Mouse (Mus musculus) testis, adult 2 months (tissue): ENCODE measurements around the gene Fbxl20. TPM values are rescaled to one million over a fixed set of nuclear protein-coding genes. Genes with fewer than 3 reads are reported as not detected.

ENCODE experiments used
- H3K27ac ChIP-seq: fragments of 200-500 bp; 2 replicates; pipeline ENCODE4 v1.5.1; 2012; ENCODE audit warnings: low read depth, low read length; ENCODE audit not compliant: control insufficient read depth, insufficient read depth
- H3K27me3 ChIP-seq: fragments of 200-500 bp; 2 replicates; pipeline ENCODE4 v1.6.1; 2012; ENCODE audit warnings: mild to moderate bottlenecking, low read length, moderate library complexity; ENCODE audit not compliant: control insufficient read depth, insufficient read depth
- H3K36me3 ChIP-seq: fragments of 200-500 bp; 2 replicates; pipeline ENCODE4 v1.6.1; 2012; ENCODE audit warnings: mild to moderate bottlenecking, low read length; ENCODE audit not compliant: control insufficient read depth, insufficient read depth
- H3K4me1 ChIP-seq: fragments of 200-500 bp; 2 replicates; pipeline ENCODE4 v1.6.1; 2012; ENCODE audit warnings: low read length; ENCODE audit not compliant: control insufficient read depth, insufficient read depth
- H3K4me3 ChIP-seq: fragments of 200-500 bp; 2 replicates; pipeline ENCODE4 v1.5.1; 2012; ENCODE audit warnings: low read depth, mild to moderate bottlenecking, low read length, moderate library complexity, mixed read lengths; ENCODE audit not compliant: control insufficient read depth
- CTCF ChIP-seq: fragments of 200-500 bp; IDR thresholded peaks from 2 replicates; pipeline ENCODE4 v1.5.1; 2012; ENCODE audit warnings: low read depth, mild to moderate bottlenecking, inconsistent platforms, low read length, moderate library complexity; ENCODE audit not compliant: control insufficient read depth, insufficient read depth, insufficient replicate concordance
- POLR2A ChIP-seq: fragments of 200-500 bp; IDR thresholded peaks from 2 replicates; pipeline ENCODE4 v1.6.1; 2012; ENCODE audit warnings: low read depth, mild to moderate bottlenecking, inconsistent platforms, low read length, moderate library complexity; ENCODE audit not compliant: control insufficient read depth
- polyA plus RNA-seq: library from polyadenylated mRNA; depleted of rRNA; stranded (reverse); fragments of >200 nt; gene quantifications from 2 replicates; pipeline ENCODE4 v1.2.3, GENCODE M21; 2012

Fbxl20 gene
- polyA plus RNA-seq, 1 experiment: 8.0 TPM

DNA sequence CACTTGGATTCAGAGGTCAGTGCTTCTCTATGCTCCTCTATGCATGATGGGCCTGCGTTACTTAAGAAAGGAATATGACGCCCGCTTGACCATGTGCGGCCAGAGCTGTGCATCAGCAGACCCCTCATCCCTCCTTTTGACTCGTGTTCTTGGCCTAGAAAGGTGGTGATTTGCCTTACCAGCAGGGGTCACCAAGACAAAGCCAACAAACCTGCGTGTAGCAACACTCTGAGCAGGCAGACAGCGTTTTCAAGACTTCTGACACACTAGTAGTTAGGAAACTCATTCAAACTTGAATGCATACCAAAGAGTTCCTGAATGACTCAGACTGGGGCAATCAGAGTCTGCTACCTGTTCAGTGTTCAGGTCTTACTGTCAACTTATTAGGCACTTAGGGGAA is 63.6 kb downstream of the Fbxl20 start:
- no peak for TF ChIP-seq CTCF
- TF ChIP-seq POLR2A: no peak
- Histone ChIP-seq H3K27me3 (no peaks in the 10 kb centered on the region), H3K27ac (no peak overlapping the region), H3K4me3 (no peak overlapping the region), H3K4me1 (no peaks in the 10 kb centered on the region), H3K36me3 (no peaks in the 10 kb centered on the region)

DNA sequence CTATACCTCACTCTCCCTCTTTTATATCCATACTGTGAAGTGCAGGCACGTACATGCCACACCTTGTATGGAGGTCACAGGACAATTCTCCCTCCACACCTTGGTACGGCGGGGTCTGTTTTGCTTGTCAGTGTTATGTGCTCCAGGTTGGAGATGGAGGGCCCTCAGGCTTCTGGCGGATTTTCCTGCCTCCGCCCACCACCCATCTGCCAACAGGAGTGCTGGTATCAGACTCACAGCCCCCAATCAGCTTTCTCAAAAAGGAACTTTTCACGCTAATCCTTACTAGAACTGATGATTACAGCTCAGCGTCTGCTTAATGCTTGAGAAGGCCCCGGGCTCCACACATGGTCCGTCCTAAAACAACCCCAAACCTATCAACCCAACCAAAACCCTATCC is 64.1 kb downstream of the Fbxl20 start:
- Histone ChIP-seq H3K4me3 (no peak overlapping the region), H3K4me1 (no peaks in the 10 kb centered on the region), H3K36me3 (no peaks in the 10 kb centered on the region), H3K27ac (no peak overlapping the region), H3K27me3 (no peaks in the 10 kb centered on the region)
- no peak for TF ChIP-seq POLR2A
- TF ChIP-seq CTCF: no peak

DNA sequence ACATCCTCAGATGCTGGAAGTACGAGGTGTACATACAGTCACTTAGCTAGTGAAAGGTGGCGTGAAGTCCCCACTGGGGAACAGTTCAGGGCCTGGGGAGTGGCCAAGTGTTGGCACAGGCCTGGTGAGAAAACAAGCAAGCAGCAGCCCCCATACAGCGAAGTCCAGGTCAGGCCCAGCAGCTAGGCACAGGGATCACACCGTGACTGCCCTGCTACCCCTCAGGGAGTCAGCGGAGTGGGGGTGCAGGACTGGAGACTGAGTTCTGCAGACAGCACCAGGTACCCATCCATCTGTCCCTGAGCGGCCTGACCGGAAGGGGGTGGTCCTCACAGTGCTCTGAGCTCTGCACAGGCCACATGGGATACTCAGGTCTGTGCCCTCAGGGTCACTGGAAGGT is 67.5 kb downstream of the Fbxl20 start:
- Histone ChIP-seq H3K27ac (no peak overlapping the region), H3K4me1 (no peaks in the 10 kb centered on the region), H3K27me3 (no peaks in the 10 kb centered on the region), H3K4me3 (no peak overlapping the region), H3K36me3 (no peaks in the 10 kb centered on the region)
- no peak for TF ChIP-seq CTCF
- no peak for TF ChIP-seq POLR2A

DNA sequence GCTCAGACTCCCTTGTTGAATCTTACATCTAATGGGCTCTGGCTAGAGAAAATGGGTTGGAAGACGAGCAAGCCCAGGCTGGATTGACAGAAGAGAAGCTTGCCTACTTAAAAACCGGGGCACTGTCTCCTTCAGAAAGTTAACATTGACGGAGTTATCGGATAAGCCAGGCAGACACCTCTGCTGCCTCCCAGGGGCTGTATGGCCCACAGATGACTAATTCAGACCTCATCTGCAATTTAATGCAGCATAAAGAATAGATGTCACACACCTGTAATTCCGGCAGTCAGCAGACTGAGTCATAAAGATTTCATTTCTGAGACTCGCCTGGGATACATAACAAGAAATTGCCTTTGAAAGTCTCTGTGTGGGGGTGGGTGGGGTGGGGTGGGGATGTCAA is 69.8 kb downstream of the Fbxl20 start:
- no peak overlapping the region for H3K27ac ChIP-seq
- no peaks in the 10 kb centered on the region for H3K27me3 ChIP-seq
- no peak overlapping the region for H3K4me3 ChIP-seq
- no peaks in the 10 kb centered on the region; the same call in 1 of the 2 replicates for H3K4me1 ChIP-seq
- TF ChIP-seq CTCF: no peak
- H3K36me3 ChIP-seq: no peaks in the 10 kb centered on the region

DNA sequence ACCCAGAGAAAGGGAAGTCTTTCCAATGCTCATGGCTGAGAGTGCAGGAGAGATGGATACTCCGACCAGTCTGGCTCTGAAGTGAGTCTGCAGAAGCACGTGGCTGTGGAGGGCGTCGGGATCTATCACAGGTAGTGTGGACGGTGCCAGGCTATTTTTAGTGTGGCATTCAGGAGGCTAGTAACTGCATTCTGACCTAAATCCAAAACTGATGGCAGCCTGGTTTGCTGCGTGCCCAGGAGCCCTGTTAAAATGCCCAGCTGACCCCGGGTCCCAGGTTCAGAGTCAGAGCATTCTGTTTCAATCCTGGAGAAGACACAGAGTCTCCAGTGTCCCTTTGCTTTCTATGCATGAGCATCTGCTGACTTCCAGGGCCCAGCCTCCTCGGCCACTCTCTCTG is 73.1 kb downstream of the Fbxl20 start:
- H3K4me3 ChIP-seq: no peak overlapping the region
- H3K27ac ChIP-seq: no peak overlapping the region
- H3K4me1 ChIP-seq: no peaks in the 10 kb centered on the region; the same call in 1 of the 2 replicates
- H3K27me3 ChIP-seq: no peaks in the 10 kb centered on the region
- no peaks in the 10 kb centered on the region for H3K36me3 ChIP-seq
- TF ChIP-seq CTCF (no peak), POLR2A (no peak)

DNA sequence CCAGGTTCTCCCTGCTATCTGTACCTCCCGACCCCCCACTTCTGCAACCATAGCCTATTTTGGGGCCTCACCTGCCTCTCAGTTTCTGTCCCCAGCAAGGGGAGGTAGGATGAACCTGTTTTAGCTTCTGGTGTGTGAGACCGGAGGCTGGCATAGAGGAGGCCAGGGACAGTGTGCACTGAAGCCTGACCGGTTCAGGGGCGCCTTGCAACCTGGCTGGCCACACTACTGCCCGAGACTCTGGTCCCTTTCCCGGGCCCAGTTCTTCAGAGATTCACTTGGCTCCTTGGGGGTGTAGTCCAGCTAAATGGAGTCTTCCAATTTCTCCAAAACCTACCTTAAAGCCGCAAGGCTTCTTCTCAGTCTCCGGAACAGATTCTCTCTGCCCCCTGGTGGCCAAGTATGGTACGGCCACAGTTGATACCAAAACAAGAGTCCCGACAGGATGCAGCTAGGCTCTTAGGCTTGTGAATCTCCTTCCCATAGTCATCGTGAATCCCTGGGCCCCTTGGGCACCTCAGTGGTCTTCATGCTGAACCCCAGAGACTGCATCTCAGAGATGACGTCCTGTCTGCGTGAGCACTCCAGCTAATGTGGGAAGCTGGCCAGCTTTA is 74.9 kb downstream of the Fbxl20 start:
- H3K27ac ChIP-seq: no peak overlapping the region
- H3K36me3 ChIP-seq: no peaks in the 10 kb centered on the region
- H3K27me3 ChIP-seq: no peaks in the 10 kb centered on the region
- no peaks in the 10 kb centered on the region; the same call in 1 of the 2 replicates for H3K4me1 ChIP-seq
- H3K4me3 ChIP-seq: no peak overlapping the region
- TF ChIP-seq POLR2A (no peak), CTCF (peak; percentile 63; the same call in 1 of the 2 replicates)

DNA sequence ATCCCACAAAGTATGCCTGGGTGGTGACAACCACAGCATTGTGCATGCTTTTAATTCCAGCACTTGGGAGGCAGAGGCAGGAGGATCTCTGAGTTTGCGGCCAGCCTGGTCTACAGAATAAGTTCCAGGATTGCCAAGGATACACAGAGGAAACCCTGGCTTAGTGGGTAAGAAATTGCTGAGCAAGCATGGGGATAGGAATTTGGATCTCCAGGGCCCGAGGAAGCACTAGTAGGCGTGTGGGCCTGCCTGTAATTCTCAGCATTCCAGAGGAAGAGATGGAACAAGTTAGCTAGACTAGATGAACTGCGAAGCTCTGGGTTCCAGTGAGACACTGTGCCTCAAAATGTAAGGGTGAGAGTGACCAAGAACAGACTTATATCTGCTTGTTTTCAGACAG is 76.8 kb downstream of the Fbxl20 start:
- Histone ChIP-seq H3K27me3 (no peaks in the 10 kb centered on the region), H3K4me3 (no peak overlapping the region), H3K27ac (no peak overlapping the region), H3K36me3 (no peaks in the 10 kb centered on the region), H3K4me1 (no peaks in the 10 kb centered on the region; the same call in 1 of the 2 replicates)
- TF ChIP-seq CTCF (no peak), POLR2A (no peak)

DNA sequence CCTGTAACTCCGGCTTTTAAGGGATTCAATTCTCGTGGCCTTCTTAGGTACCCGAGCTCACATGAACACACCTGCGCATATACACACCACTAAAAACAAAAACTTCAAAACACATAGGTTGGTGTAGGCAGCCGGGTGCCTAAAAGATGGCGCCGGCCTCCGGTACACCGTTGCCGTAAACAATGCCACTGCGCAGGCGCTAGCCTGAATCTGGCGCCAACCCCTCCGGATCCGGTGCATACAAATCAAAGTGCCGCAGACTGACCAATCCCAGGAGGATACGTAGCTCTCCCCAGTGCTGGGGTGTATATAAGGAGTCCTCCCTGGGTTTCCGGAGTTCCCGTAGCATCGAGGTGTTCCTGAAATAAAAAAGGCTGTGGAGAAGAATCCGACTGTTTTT is 82.9 kb downstream of the Fbxl20 start:
- peaks cover 10% of the 10 kb centered on the region for H3K4me1 ChIP-seq
- TF ChIP-seq POLR2A (peak; percentile 83), CTCF (no peak)
- H3K27ac ChIP-seq: peak overlapping the region; percentile 77
- H3K27me3 ChIP-seq: no peaks in the 10 kb centered on the region
- H3K36me3 ChIP-seq: peaks cover 1% of the 10 kb centered on the region; the same call in 1 of the 2 replicates
- peak overlapping the region; percentile 92 for H3K4me3 ChIP-seq
